Mouse (Mus musculus) stomach, embryonic 14.5 days (tissue): ENCODE results near the gene Reep6. TPM values are rescaled to one million over a fixed set of nuclear protein-coding genes. Genes with fewer than 3 reads are reported as not detected.
A peak's percentile ranks its signal among the peaks of the same experiment; 100 is the strongest.

Experiments used
- ATAC-seq: fragments of 200-750 bp; cut with Nextera tagmentation; 2 replicates; pipeline ENCODE4 v1.8.0; 2017; ENCODE audit warnings: low read depth, moderate TSS enrichment; ENCODE audit not compliant: insufficient number of reproducible peaks, insufficient read depth, low FRiP score
- H3K27ac ChIP-seq: fragments of 300-500 bp; sonication (generic); 2 replicates; pipeline ENCODE4 v1.5.1; 2014; ENCODE audit warnings: mild to moderate bottlenecking, low read length, moderate library complexity, mixed read lengths
- H3K27me3 ChIP-seq: fragments of 300-500 bp; sonication (generic); 2 replicates; pipeline ENCODE4 v1.6.1; 2014; ENCODE audit warnings: low read length, control low read depth, mixed read lengths; ENCODE audit not compliant: control insufficient read depth, insufficient read depth
- H3K36me3 ChIP-seq: fragments of 300-500 bp; sonication (generic); 2 replicates; pipeline ENCODE4 v1.6.1; 2014; ENCODE audit warnings: mild to moderate bottlenecking, control low read depth, low read length, moderate library complexity, mixed read lengths; ENCODE audit not compliant: control insufficient read depth, insufficient read depth
- H3K4me1 ChIP-seq: fragments of 300-500 bp; sonication (generic); 2 replicates; pipeline ENCODE4 v1.6.1; 2014; ENCODE audit warnings: low read length, control low read depth, mixed read lengths; ENCODE audit not compliant: control insufficient read depth, insufficient read depth
- H3K4me2 ChIP-seq: fragments of 300-500 bp; sonication (generic); replicated peaks from 2 replicates; pipeline ENCODE4 v1.6.1; 2014; ENCODE audit warnings: low read depth, low read length, control low read depth
- H3K4me3 ChIP-seq: fragments of 300-500 bp; sonication (generic); 2 replicates; pipeline ENCODE4 v1.5.1; 2014; ENCODE audit warnings: low read depth, low read length, control low read depth
- H3K9ac ChIP-seq: fragments of 300-500 bp; sonication (generic); replicated peaks from 2 replicates; pipeline ENCODE4 v1.6.1; 2014; ENCODE audit warnings: low read depth, mild to moderate bottlenecking, control low read depth, low read length, moderate library complexity, mixed read lengths
- H3K9me3 ChIP-seq: fragments of 300-500 bp; sonication (generic); 2 replicates; pipeline ENCODE4 v1.6.1; 2016; ENCODE audit warnings: low read depth, low read length, control low read depth; ENCODE audit not compliant: control insufficient read depth
- WGBS: fragments of 180-500 bp; shearing (Covaris S2); extraction: QIAGEN DNeasy Blood & Tissue Kit; methylation state at CpG from one replicate; pipeline ENCODE4 v1.1.7; 2014; 5-methylcytosine and 5-hydroxymethylcytosine counted together
- microRNA-seq: library from miRNA; unstranded; fragments of <30 nt; microRNA quantifications from one replicate; pipeline ENCODE4, GENCODE M21; 2016
- polyA plus RNA-seq: library from polyadenylated mRNA; unstranded; fragments of >200 nt; fragmentation: Nextera tagmentation; extraction: Ambion mirVana; gene quantifications from 2 replicates; pipeline ENCODE4 v1.2.1, GENCODE M21; 2014

Reep6 gene
- polyA plus RNA-seq, 1 experiment from 2014 or later = 18.0 TPM

GRCm38 (mm10) chr10:80384709-80385108 is 55.0 kb downstream of the Reep6 start:
- Histone ChIP-seq H3K4me3 (peak overlapping the region; percentile 87; the same call in 1 of the 2 replicates), H3K36me3 (peaks cover 41% of the 10 kb centered on the region), H3K9ac (no peak overlapping the region), H3K9me3 (no peaks in the 10 kb centered on the region), H3K4me1 (peaks cover 17% of the 10 kb centered on the region), H3K27me3 (no peaks in the 10 kb centered on the region), H3K4me2 (peak overlapping the region; percentile 88), H3K27ac (no peak overlapping the region)
- 74% methylated on average over 7 of the region's 7 CpGs for WGBS
- no peak for ATAC-seq

GRCm38 (mm10) chr10:80385310-80385709 is 55.6 kb downstream of the Reep6 start:
- peak overlapping the region; percentile 96 for H3K9ac ChIP-seq
- peak overlapping the region; percentile 88 for H3K27ac ChIP-seq
- H3K9me3 ChIP-seq = no peaks in the 10 kb centered on the region
- H3K27me3 ChIP-seq = no peaks in the 10 kb centered on the region
- H3K4me2 ChIP-seq = peak overlapping the region; percentile 88
- peaks cover 17% of the 10 kb centered on the region for H3K4me1 ChIP-seq
- H3K36me3 ChIP-seq = peaks cover 41% of the 10 kb centered on the region
- peak overlapping the region; percentile 87 for H3K4me3 ChIP-seq
- 18% methylated on average over 7 of the region's 7 CpGs for WGBS
- no peak for ATAC-seq

Small RNAs within 50 kb of the gene (microRNA-seq; reads per million reads assigned to microRNA genes)
- gene Gm22721 = not detected

Other genes starting within 250 kb of the Reep6 start
- 13.2 and 15.7 TPM in 2 replicates for gene Sbno2, start 224.4 kb upstream of the Reep6 start, polyA plus RNA-seq
- 25.2 and 25.9 TPM in 2 replicates for gene Stk11, start 214.2 kb upstream of the Reep6 start, polyA plus RNA-seq
- gene Atp5d, start 191.3 kb upstream of the Reep6 start, polyA plus RNA-seq = 481 and 531 TPM in 2 replicates
- gene Cbarp, start 189.1 kb upstream of the Reep6 start, polyA plus RNA-seq = 7.5 and 10.1 TPM in 2 replicates
- gene Midn, start 181.7 kb upstream of the Reep6 start, polyA plus RNA-seq = 29.3 and 32.1 TPM in 2 replicates
- gene Cirbp, start 164.0 kb upstream of the Reep6 start, polyA plus RNA-seq = 92.7 and 105 TPM in 2 replicates
- 12.5 and 13.9 TPM in 2 replicates for gene 1600002K03Rik, start 157.0 kb upstream of the Reep6 start, polyA plus RNA-seq
- 12.2 and 12.5 TPM in 2 replicates for gene Efna2, start 150.5 kb upstream of the Reep6 start, polyA plus RNA-seq
- gene Mum1, start 103.5 kb upstream of the Reep6 start, polyA plus RNA-seq = 59.7 and 65.6 TPM in 2 replicates
- 337 and 355 TPM in 2 replicates for gene Ndufs7, start 80.8 kb upstream of the Reep6 start, polyA plus RNA-seq
- gene Gamt, start 68.9 kb upstream of the Reep6 start, polyA plus RNA-seq = 32.1 and 49.3 TPM in 2 replicates
- 48.6 and 51.3 TPM in 2 replicates for gene Dazap1, start 68.5 kb upstream of the Reep6 start, polyA plus RNA-seq
- 1,120 and 1,227 TPM in 2 replicates for gene Rps15, start 37.5 kb upstream of the Reep6 start, polyA plus RNA-seq
- 8.1 and 8.7 TPM in 2 replicates for gene Apc2, start 34.0 kb upstream of the Reep6 start, polyA plus RNA-seq
- gene 2310011J03Rik, start 9.4 kb upstream of the Reep6 start, polyA plus RNA-seq = 39.6 and 43.0 TPM in 2 replicates
- 4.5 and 5.6 TPM in 2 replicates for gene Pcsk4, start 455 bp upstream of the Reep6 start, polyA plus RNA-seq
- 13.6 and 13.8 TPM in 2 replicates for gene Adamtsl5, start 18.5 kb downstream of the Reep6 start, polyA plus RNA-seq
- 0.30 and 0.62 TPM in 2 replicates for gene Plk5, start 26.5 kb downstream of the Reep6 start, polyA plus RNA-seq
- gene Mex3d, start 57.7 kb downstream of the Reep6 start, polyA plus RNA-seq = 7.7 and 8.1 TPM in 2 replicates
- gene Mbd3, start 69.6 kb downstream of the Reep6 start, polyA plus RNA-seq = 194 and 200 TPM in 2 replicates
- gene Uqcr11, start 76.9 kb downstream of the Reep6 start, polyA plus RNA-seq = 645 and 784 TPM in 2 replicates
- gene Tcf3, start 103.7 kb downstream of the Reep6 start, polyA plus RNA-seq = 107 and 108 TPM in 2 replicates
- 0.25 and 0.53 TPM in 2 replicates for gene Onecut3, start 164.9 kb downstream of the Reep6 start, polyA plus RNA-seq
- gene Atp8b3, start 209.2 kb downstream of the Reep6 start, polyA plus RNA-seq = 0.11 and 0.25 TPM in 2 replicates
- 22.9 and 24.3 TPM in 2 replicates for gene Rexo1, start 231.6 kb downstream of the Reep6 start, polyA plus RNA-seq
- gene Klf16, start 247.4 kb downstream of the Reep6 start, polyA plus RNA-seq = 8.1 and 8.4 TPM in 2 replicates